Mouse (Mus musculus) Muller cell, postnatal 12 days (primary cell): ENCODE measurements around the gene Cerkl.

Source experiments
- DNase-seq: peaks from one replicate; pipeline ENCODE4 v3.0.0-alpha.2; 2015; ENCODE audit errors: inconsistent ontology term

Cerkl gene

DNA sequence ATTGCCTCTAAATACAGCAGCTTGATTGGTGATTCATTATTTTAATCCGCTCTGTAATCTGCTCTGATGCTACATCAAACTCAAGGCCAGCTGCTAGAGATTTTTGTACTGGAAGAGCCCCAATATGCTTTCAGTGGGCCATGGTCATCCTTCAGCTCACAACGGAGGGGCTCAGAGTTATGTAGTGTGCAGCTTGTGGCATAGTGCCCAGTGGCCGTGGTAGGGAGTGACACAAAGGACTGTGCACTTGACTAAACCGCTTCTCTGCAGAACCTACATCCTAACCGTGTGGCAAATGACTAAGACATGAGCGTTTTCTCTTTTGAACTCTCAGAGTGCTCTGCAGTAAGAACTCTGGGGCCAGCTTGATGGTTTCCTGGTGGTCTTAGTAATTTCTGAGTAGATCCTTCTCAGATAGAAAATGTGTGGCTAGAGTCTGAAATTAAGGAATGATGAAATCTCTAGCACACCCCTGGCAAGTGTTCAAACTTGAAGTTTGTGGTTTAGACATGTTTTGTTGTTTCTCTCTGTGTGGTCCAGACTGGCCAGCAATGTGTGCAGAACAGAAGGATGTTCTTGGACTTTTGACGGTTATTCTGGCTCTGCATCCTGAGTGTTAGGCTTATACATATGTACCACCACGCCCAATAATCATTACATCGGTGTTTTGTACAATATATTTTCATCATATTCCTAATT is 140.3 kb downstream of the Cerkl start:
- DNase-seq: peak; percentile 68

DNA sequence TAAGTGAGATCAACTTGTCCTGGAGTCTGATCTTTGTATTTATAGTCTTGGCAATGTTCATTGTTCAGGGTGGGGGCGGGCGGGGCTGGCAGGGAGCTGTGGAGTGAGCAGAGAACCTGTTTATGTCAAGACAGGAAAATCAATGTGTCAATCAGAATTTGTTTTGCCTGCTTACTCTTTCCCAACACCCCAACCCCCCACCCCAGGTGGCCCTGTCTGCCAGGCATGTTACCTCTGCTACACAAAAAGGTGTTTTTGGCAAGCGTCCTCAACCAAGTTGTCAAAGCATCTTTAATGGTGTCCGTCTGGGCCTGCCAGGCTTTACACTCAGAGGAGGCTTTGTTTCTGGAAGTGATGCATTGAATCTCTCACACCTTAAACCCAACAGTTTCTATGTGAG is 141.5 kb downstream of the Cerkl start:
- no peak for DNase-seq

DNA sequence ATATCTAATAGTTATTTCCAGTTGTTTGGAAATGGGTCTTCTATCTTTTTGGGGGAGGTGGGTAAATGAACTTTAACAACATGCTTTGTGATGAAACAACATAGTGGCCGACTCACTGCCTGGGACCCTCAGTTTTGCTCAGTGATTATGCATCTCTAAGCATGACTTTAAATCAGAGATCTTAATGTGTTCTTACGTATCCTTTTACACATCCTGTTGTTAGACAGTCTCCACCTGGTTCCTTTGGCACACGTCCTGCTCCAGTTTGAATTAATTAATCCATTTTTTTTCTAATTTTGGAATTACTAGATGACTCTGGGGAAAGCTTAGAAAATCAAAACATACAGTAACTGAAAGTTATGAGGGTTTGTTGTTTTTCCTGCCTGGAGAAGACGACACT is 144.1 kb downstream of the Cerkl start:
- DNase-seq: no peak

DNA sequence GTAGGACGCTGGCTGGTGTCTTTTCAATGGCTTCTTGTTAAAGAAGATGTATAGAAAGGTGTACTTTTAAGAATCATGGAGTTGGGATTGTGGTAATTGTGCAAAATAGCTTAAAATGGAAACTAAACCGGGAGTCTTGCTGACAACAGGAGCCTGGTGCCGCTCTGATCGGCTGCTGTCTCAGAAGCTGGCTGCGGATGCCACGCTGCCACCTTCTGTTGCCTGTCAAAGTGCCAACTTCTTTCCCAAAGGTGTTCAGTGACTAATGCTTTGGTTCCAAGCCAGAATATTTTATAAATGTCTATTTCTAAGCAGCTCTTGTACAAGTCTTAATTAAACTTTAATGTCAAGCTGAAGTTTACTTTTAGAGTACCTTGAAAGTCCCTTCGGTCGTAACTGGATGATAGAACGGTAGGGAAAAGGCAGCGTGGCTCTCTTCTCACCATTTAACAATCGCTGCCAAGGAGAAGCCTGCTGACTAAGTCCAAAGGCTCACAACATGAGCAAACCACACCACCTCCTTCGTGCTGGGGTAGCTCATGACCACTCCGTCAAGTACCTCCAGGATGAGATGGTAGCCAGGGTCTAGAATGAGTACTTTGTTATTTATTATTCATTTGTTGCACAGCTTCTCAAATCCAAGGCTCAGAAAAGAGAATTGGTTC is 147.0 kb downstream of the Cerkl start:
- no peak for DNase-seq

DNA sequence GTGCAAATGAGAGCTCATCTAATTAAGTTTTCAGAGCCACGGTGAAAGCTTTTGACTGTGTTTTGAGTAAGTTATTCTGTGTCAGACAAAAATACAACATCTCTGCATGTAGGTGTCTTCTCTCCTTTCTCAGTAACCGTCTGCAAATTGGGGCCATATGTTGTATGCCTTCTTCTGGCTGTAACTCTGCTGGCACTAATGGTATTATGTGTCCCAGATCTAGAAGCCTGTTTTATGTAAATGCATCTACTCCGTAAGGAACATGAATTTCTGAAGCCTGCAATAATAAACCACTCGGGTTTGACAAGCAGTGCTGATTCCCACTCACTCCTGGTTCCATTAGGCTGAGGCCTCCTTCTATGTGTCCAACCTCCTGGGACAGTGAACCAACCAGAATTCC is 149.0 kb downstream of the Cerkl start:
- no peak for DNase-seq

DNA sequence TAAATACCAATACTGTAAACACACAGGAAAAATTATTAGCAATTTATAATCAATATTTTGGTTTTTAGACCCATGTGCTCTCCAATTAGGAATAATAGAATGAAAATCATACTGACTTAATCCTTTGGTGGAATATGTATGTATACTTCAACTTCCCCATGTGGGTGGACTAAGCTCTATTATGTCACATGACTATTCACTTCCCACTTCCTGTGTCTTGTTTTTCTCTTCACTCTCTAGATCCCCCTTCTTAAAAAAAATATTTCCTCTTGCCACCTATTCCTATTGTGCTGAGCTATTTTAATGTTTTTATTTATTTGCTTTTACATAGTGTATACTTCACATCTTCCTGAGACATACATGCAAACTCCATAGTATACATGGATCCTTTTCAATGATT is 154.2 kb downstream of the Cerkl start:
- DNase-seq: no peak

DNA sequence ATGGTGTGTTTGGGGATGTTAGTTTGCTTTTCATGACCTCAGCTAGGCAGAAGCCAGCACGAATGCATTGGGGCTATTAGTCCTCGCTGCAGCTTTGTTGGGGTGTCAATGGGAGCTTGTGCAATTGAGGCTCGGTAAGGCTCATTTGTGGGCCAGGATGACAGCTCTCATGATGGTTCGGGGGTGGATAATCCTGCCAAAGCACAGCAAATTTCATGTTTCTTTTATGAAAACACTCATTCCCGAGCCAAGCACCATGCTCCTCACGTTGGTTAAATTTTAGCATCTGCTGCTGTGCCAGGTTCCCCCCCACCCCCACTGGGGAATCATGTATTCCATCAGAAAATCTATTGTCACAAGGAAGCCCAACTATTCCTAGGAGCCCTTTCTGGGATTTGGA is 164.2 kb downstream of the Cerkl start:
- no peak for DNase-seq

DNA sequence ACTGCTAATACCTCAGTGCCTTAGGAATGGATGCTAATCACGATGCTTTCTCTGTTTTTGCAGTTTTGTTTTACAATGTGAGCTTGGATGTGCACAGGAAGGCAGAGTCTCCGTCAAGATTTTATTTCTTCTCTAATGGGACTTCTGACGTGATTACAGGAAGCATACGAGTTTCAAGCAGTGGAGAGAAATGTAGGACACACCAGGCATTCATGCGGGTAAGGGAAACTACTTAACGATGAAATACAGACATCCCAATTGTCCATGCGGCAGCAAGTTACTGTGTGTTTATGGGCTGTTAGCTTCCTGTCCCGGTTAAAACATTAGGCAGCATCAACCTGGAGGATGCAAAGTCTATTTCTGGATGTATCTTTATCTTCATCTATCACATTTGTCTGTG is 164.7 kb downstream of the Cerkl start:
- peak; percentile 14 for DNase-seq

DNA sequence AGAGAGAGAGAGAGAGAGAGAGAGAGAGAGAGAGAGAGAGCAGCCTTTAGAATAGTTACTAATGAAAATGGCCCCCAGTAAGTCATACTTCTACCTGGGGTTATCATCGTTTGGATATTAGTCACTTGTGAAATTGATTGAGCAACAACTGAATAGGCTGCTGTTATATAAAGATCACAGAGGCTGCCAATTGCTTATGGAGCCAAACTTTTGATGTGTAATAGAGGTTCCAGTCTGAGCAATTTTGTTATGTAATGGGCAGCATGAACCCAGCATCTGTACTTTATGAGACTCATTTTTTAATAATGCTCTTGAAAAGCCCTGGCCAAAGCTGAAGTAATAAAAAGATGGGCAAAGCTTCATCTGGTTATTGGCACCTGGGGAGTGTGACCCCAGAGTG is 166.4 kb downstream of the Cerkl start:
- DNase-seq: peak; percentile 14

DNA sequence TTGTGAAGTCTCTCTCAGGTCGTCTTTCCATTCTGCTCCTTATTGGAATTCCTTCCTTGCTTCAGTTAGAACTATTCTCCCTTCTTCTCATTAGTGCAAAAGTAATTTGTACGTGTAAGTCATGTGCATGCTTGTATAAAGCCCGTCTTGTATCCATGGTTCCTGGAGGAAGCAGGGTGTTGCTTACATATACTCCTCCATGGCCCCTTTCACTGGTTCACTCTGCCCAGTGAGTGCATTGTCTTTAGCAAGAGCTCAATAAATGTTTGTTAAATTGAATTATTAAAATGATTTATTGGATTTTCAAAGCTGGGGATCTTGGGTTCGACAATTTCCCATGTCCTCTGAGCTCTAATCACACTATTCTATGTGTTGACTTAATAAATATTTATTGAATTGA is 172.4 kb downstream of the Cerkl start:
- DNase-seq: no peak
